Mouse (Mus musculus): Measurements from ENCODE around the gene Ak2. TPM values are rescaled to one million over a fixed set of nuclear protein-coding genes. Genes with fewer than 3 reads are reported as not detected.

The Ak2 gene
- polyA plus RNA-seq, 1 experiment from 2014 or later = 552 TPM

GRCm38 (mm10) chr4:128988911-128989310 is 2.8 kb upstream of the Ak2 start:
- no peaks in the 10 kb centered on the region for H3K9me3 ChIP-seq (ENCODE audit: control insufficient read depth)
- no peaks in the 10 kb centered on the region for H3K36me3 ChIP-seq (ENCODE audit: control insufficient read depth, insufficient read depth)
- 68% methylated on average over 3 of the region's 3 CpGs for WGBS
- TF ChIP-seq CTCF (IDR thresholded peaks at IDR 0.05; ENCODE audit: low read depth) = no peak
- no peak overlapping the region for H3K9ac ChIP-seq (ENCODE audit: low read depth, low read length)
- H3K27ac ChIP-seq (ENCODE audit: low read depth, low read length) = peak overlapping the region; percentile 98
- H3K4me2 ChIP-seq (replicated peaks; ENCODE audit: low read depth) = no peak overlapping the region
- ATAC-seq = no peak
- no peak overlapping the region for H3K4me3 ChIP-seq (ENCODE audit: low read depth, low read length)
- H3K4me1 ChIP-seq (replicated peaks; ENCODE audit: control insufficient read depth, insufficient read depth, low read length) = no peaks in the 10 kb centered on the region
- no peaks in the 10 kb centered on the region for H3K27me3 ChIP-seq (replicated peaks; ENCODE audit: control insufficient read depth, insufficient read depth, low read length)

DNA sequence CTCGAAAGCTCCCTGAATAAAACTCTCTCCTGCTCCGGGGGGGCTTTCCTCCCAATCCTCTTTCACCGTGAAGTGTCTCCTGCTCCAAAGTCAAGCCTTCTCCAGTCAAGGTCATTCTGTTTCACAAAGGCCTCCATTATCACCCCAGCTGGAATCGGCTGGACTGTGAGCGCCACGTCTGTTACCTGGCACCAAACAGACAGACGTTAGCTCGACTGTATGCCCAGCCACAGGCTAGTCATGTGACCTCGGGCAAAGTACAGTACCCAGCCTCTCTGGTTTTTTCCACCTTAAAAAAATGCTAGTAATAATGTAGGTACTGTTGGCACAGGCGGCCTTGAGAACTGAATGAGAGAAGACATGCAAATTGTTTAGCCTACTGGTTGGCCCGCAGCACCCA is 2.1 kb upstream of the Ak2 start:
- no peaks in the 10 kb centered on the region for H3K4me1 ChIP-seq (replicated peaks; ENCODE audit: control insufficient read depth, insufficient read depth, low read length)
- no peak for TF ChIP-seq CTCF (IDR thresholded peaks at IDR 0.05; ENCODE audit: low read depth)
- H3K27ac ChIP-seq (ENCODE audit: low read depth, low read length) = peak overlapping the region; percentile 98
- ATAC-seq = peak; percentile 63
- no peaks in the 10 kb centered on the region for H3K9me3 ChIP-seq (ENCODE audit: control insufficient read depth)
- H3K27me3 ChIP-seq (replicated peaks; ENCODE audit: control insufficient read depth, insufficient read depth, low read length) = no peaks in the 10 kb centered on the region
- H3K9ac ChIP-seq (ENCODE audit: low read depth, low read length) = 0 out of 2 replicates have a peak overlapping the region, but pooled peaks have one; percentile 31
- H3K4me3 ChIP-seq (ENCODE audit: low read depth, low read length) = no peak overlapping the region
- WGBS = 30% methylated on average over 11 of the region's 11 CpGs
- no peaks in the 10 kb centered on the region for H3K36me3 ChIP-seq (ENCODE audit: control insufficient read depth, insufficient read depth)
- H3K4me2 ChIP-seq (replicated peaks; ENCODE audit: low read depth) = 0 out of 2 replicates have a peak overlapping the region, but pooled peaks have one; percentile 18

DNA sequence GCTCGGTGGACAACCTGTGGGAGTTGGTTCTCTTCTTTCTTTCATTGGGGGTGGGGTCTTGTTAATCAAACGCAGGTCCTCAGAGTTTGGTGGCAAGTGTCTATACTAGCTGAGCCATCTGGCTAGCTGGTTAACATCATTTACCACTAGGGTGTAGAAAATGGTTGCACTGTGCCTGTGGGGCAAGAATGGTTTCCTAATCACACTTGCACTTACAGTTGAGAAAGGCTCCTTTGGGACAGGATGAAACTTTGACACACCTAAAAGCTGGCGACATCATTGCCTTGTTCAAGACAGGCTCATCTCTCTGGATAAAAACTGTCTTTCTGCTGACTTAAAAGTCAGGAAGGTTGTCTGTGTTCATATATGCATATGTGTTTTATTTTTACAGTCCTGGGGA is 418 bp downstream of the Ak2 start:
- H3K9ac ChIP-seq (ENCODE audit: low read depth, low read length) = no peak overlapping the region
- peak overlapping the region; percentile 98 for H3K27ac ChIP-seq (ENCODE audit: low read depth, low read length)
- no peaks in the 10 kb centered on the region for H3K27me3 ChIP-seq (replicated peaks; ENCODE audit: control insufficient read depth, insufficient read depth, low read length)
- no peak for ATAC-seq
- no peaks in the 10 kb centered on the region for H3K36me3 ChIP-seq (ENCODE audit: control insufficient read depth, insufficient read depth)
- no peak for TF ChIP-seq CTCF (IDR thresholded peaks at IDR 0.05; ENCODE audit: low read depth)
- H3K9me3 ChIP-seq (ENCODE audit: control insufficient read depth) = no peaks in the 10 kb centered on the region
- H3K4me2 ChIP-seq (replicated peaks; ENCODE audit: low read depth) = no peak overlapping the region; the same call in 1 of the 2 replicates
- H3K4me1 ChIP-seq (replicated peaks; ENCODE audit: control insufficient read depth, insufficient read depth, low read length) = 0 out of 2 replicates have a peak, but pooled peaks cover 3% of the 10 kb centered on the region
- 84% methylated on average over 3 of the region's 3 CpGs for WGBS
- no peak overlapping the region for H3K4me3 ChIP-seq (ENCODE audit: low read depth, low read length)

GRCm38 (mm10) chr4:128993025-128993662 is 1.4 kb downstream of the Ak2 start:
- WGBS = under 1% methylated on average over 49 of the region's 49 CpGs
- no peak for TF ChIP-seq CTCF (IDR thresholded peaks at IDR 0.05; ENCODE audit: low read depth)
- 0 out of 2 replicates have a peak, but pooled peaks cover 3% of the 10 kb centered on the region for H3K4me1 ChIP-seq (replicated peaks; ENCODE audit: control insufficient read depth, insufficient read depth, low read length)
- peak overlapping the region; percentile 91 for H3K4me2 ChIP-seq (replicated peaks; ENCODE audit: low read depth)
- peak overlapping the region; percentile 97 for H3K9ac ChIP-seq (ENCODE audit: low read depth, low read length)
- peak overlapping the region; percentile 81 for H3K4me3 ChIP-seq (ENCODE audit: low read depth, low read length)
- peak overlapping the region; percentile 98 for H3K27ac ChIP-seq (ENCODE audit: low read depth, low read length)
- no peaks in the 10 kb centered on the region for H3K9me3 ChIP-seq (ENCODE audit: control insufficient read depth)
- peak; percentile 85 for ATAC-seq
- H3K36me3 ChIP-seq (ENCODE audit: control insufficient read depth, insufficient read depth) = no peaks in the 10 kb centered on the region
- no peaks in the 10 kb centered on the region for H3K27me3 ChIP-seq (replicated peaks; ENCODE audit: control insufficient read depth, insufficient read depth, low read length)

DNA sequence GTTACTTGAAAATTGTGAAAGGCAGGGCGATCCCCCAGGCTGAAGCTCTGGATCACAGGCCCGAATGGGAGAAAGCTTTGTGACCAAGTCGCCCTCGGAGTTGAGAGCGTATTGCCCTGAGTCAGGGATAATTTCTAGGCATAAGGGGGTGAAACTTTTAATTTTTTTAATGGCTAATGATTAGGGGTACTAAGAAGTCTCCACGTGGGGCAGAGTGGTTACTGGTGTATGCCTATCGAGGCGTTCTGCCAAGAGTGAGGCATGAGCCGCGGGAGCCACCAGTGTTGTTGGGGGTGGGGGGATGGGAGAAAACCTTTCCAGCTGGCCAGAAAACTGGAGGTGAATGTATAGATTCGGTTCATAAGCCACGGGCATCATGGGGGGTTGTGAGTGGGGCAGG is 1.9 kb downstream of the Ak2 start:
- TF ChIP-seq CTCF (IDR thresholded peaks at IDR 0.05; ENCODE audit: low read depth) = no peak
- Histone ChIP-seq H3K4me2 (replicated peaks; ENCODE audit: low read depth) (peak overlapping the region; percentile 91), H3K9ac (ENCODE audit: low read depth, low read length) (peak overlapping the region; percentile 97), H3K27me3 (replicated peaks; ENCODE audit: control insufficient read depth, insufficient read depth, low read length) (no peaks in the 10 kb centered on the region), H3K9me3 (ENCODE audit: control insufficient read depth) (no peaks in the 10 kb centered on the region), H3K36me3 (ENCODE audit: control insufficient read depth, insufficient read depth) (no peaks in the 10 kb centered on the region), H3K4me3 (ENCODE audit: low read depth, low read length) (peak overlapping the region; percentile 81), H3K27ac (ENCODE audit: low read depth, low read length) (peak overlapping the region; percentile 98), H3K4me1 (replicated peaks; ENCODE audit: control insufficient read depth, insufficient read depth, low read length) (0 out of 2 replicates have a peak, but pooled peaks cover 7% of the 10 kb centered on the region)
- WGBS = under 1% methylated on average over 12 of the region's 12 CpGs
- no peak for ATAC-seq

DNA sequence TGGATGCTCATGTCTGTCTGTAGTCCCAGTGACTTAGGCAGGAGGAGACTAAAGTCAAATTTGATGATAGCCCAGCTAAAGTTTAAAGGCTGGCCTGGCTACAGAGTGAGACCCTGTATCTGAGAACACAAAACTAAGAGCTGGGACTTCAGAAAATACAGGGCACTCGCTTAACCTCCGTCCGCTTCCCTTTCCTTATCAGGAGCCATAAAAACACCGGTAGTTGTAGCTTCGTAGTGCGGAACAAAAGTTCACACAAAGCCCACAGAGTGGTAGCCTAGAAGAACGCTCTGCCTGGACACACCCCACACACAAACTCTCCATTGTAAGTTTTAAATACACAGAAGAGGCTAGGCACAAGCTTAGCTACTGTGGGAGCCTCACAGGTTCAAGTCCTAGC is 3.5 kb downstream of the Ak2 start:
- WGBS = 35% methylated on average over 7 of the region's 7 CpGs
- Histone ChIP-seq H3K4me1 (replicated peaks; ENCODE audit: control insufficient read depth, insufficient read depth, low read length) (0 out of 2 replicates have a peak, but pooled peaks cover 8% of the 10 kb centered on the region), H3K4me3 (ENCODE audit: low read depth, low read length) (peak overlapping the region; percentile 81), H3K4me2 (replicated peaks; ENCODE audit: low read depth) (peak overlapping the region; percentile 91), H3K9ac (ENCODE audit: low read depth, low read length) (peak overlapping the region; percentile 35; the same call in 1 of the 2 replicates), H3K27ac (ENCODE audit: low read depth, low read length) (peak overlapping the region; percentile 98), H3K27me3 (replicated peaks; ENCODE audit: control insufficient read depth, insufficient read depth, low read length) (no peaks in the 10 kb centered on the region), H3K36me3 (ENCODE audit: control insufficient read depth, insufficient read depth) (peaks cover 12% of the 10 kb centered on the region), H3K9me3 (ENCODE audit: control insufficient read depth) (no peaks in the 10 kb centered on the region)
- ATAC-seq = no peak
- TF ChIP-seq CTCF (IDR thresholded peaks at IDR 0.05; ENCODE audit: low read depth) = no peak
